Comparison of ENCODE assay signal across 12 mouse cellular contexts in the genomic region with DNA sequence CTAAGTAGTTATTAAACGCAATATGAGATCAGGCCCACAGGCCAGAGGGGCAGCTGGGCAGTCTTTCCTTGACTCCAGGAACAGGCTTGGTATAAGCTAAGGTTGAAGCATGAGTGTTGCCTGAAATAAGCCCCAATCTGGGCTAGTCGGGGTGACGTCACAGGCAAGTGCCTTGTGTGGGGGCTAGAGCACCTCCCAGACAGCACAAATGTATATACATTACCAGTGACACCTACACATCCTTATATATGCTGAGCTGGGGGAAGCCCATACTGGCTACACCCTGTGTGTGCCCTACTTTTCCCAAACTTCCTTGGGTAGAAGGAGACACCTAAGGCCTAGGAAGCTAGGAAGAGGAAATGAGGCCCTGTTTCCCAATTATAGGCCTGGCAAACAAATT. TPM values are rescaled to one million over a fixed set of nuclear protein-coding genes. Genes with fewer than 3 reads are reported as not detected.
DNase-seq lines count a peak whose midpoint lies in the region; ATAC-seq lines count a peak whose summit lies in the region.
"Had no signal": no experiment of that assay in that cellular context is flagged by ENCODE, and none has a peak within 500 bp of the region (broad histone marks: within the 10 kb centered on the region; RNA-seq: fewer than 3 reads in every experiment).

No protein-coding gene starts in this region.

- H3K36me3 ChIP-seq in limb, embryonic 15.5 days = peaks cover 25% of the 10 kb centered on the region
- peaks cover 35% of the 10 kb centered on the region for H3K36me3 ChIP-seq in limb, embryonic 10.5 days

- H3K4me2 ChIP-seq in limb, embryonic 15.5 days = no peak overlapping the region
- H3K4me2 ChIP-seq: embryonic facial prominence, embryonic 12.5 days; midbrain, embryonic 12.5 days had no signal

- no peaks in the 10 kb centered on the region for H3K9me3 ChIP-seq in limb, embryonic 15.5 days
- no peaks in the 10 kb centered on the region for H3K9me3 ChIP-seq in limb, embryonic 10.5 days (replicated peaks)
- H3K9me3 ChIP-seq: embryonic facial prominence, embryonic 12.5 days; forebrain, embryonic 10.5 days; midbrain, embryonic 12.5 days had no signal

- no peaks in the 10 kb centered on the region for H3K27me3 ChIP-seq in limb, embryonic 15.5 days
- H3K27me3 ChIP-seq in limb, embryonic 10.5 days (ENCODE audit: low read depth, poor library complexity, severe bottlenecking) = no peaks in the 10 kb centered on the region
- H3K27me3 ChIP-seq: embryonic facial prominence, embryonic 12.5 days; Patski had no signal

- 83% methylated on average over 3 of the region's 3 CpGs for WGBS in limb, embryonic 15.5 days
- 89% methylated on average over 3 of the region's 3 CpGs for WGBS in limb, embryonic 10.5 days

- DNase-seq in frontal cortex, adult 2 months (ENCODE audit: extremely low spot score in 1 of 2, low spot score in 1 of 2) = peak; percentile 72 to 74
- DNase-seq in frontal cortex, postnatal 25 days (ENCODE audit: low spot score in 2 of 2) = no peak
- no peak for DNase-seq in limb, embryonic 10.5 days (ENCODE audit: low spot score)
- DNase-seq in right cerebral cortex, postnatal 14 days = peak; percentile 30
- no peak for DNase-seq in layer of hippocampus, adult 9-10 months (ENCODE audit: low spot score)

- no peak for ATAC-seq in limb, embryonic 15.5 days (ENCODE audit: insufficient number of reproducible peaks, low FRiP score, low TSS enrichment, low read depth)
- ATAC-seq: Patski had no signal

- no peak overlapping the region for H3K4me3 ChIP-seq in limb, embryonic 15.5 days
- no peak overlapping the region for H3K4me3 ChIP-seq in limb, embryonic 10.5 days
- no peak overlapping the region for H3K4me3 ChIP-seq in brown adipose tissue, adult 24 weeks (ENCODE audit: insufficient read depth, low read depth, low read length)
- H3K4me3 ChIP-seq: embryonic facial prominence, embryonic 12.5 days; forebrain, embryonic 10.5 days; midbrain, embryonic 12.5 days had no signal

- H3K27ac ChIP-seq in limb, embryonic 15.5 days = peak overlapping the region; percentile 27; the same call in 1 of the 2 replicates
- no peak overlapping the region for H3K27ac ChIP-seq in limb, embryonic 10.5 days
- 0 out of 2 replicates have a peak overlapping the region, but pooled peaks have one; percentile 23 for H3K27ac ChIP-seq in brown adipose tissue, adult 24 weeks (replicated peaks; ENCODE audit: low read depth, low read length)
- H3K27ac ChIP-seq: embryonic facial prominence, embryonic 12.5 days; forebrain, embryonic 10.5 days; liver, embryonic 14.5 days; midbrain, embryonic 12.5 days had no signal

- peaks cover 39% of the 10 kb centered on the region for H3K4me1 ChIP-seq in limb, embryonic 15.5 days
- peaks cover 36% of the 10 kb centered on the region for H3K4me1 ChIP-seq in limb, embryonic 10.5 days
- peaks cover 23% of the 10 kb centered on the region for H3K4me1 ChIP-seq in brown adipose tissue, adult 24 weeks (ENCODE audit: control insufficient read depth, insufficient read depth, insufficient read length, low read length)

- H3K9ac ChIP-seq in limb, embryonic 15.5 days = no peak overlapping the region
- H3K9ac ChIP-seq: embryonic facial prominence, embryonic 12.5 days; liver, embryonic 14.5 days; midbrain, embryonic 12.5 days had no signal

RNA-seq across cellular contexts. Expression of a gene that starts 2.1 kb away (rescaled TPM):
- 81.3 and 91.3 TPM in 2 replicates for polyA plus RNA-seq in frontal cortex, adult 2 months (2012; rRNA removed)
- 41.8 and 51.8 TPM in 2 replicates for polyA plus RNA-seq in limb, embryonic 15.5 days (2015; fragmentation: Nextera tagmentation; extraction: Ambion mirVana)
- polyA plus RNA-seq in limb, embryonic 10.5 days (2016; fragmentation: Nextera tagmentation; extraction: Ambion mirVana) = 76.7 and 93.9 TPM in 2 replicates
- 18.2 TPM in 2 replicates for polyA plus RNA-seq in brown adipose tissue, adult 24 weeks (2012; ENCODE audit: insufficient read depth, insufficient read length, missing spikeins)

Comparison
In these comparisons a context has a peak if more than half of its experiments do, and no peak if none do; other contexts are left out.
1. DNase-seq: peak in frontal cortex, adult 2 months (2 of 2) and right cerebral cortex, postnatal 14 days (single experiment); none in frontal cortex, postnatal 25 days (0 of 2), limb, embryonic 10.5 days (single experiment) and layer of hippocampus, adult 9-10 months (single experiment).